Mouse (Mus musculus): ENCODE measurements around the gene Zranb1. TPM values are rescaled to one million over a fixed set of nuclear protein-coding genes. Genes with fewer than 3 reads are reported as not detected.

Zranb1 gene
- polyA plus RNA-seq, 1 experiment from 2014 or later, result 11.6 TPM

DNA sequence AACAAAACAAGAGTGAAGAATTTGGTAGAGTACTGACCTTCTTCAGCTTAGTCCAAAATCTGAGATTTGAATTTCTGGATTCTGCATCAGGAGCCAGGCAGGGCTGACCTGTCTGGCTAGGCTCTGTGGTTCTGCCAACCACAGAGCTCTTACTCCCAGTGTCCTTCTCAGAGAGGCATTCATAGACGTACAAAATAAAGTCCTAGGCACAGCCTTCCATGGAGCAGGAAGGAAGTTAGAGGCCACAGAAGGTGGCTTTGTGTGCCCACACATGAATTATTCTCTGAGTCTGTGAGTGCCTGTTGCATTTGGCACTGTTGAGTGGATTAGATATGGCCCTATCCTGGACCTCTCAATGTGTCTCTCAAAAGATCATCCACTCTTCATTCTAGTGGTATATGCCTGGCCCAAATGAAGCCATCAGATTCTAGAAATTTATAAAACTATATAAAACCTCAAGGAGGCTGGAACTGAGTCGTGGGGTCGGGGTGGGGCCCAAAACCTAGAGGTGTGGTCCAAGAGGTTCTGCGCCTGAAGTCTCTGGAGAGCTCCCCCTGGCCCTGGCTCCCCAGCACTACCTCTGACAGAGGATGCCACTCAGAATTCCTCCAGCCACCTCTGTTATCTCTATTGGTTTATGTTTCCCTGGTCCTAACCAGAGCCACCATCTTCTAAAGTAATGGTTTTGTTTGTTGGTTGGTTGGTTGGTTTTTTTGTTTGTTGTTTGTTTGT is 42.3 kb upstream of the Zranb1 start:
- Histone ChIP-seq H3K9me3 (ENCODE audit: low read length) (no peaks in the 10 kb centered on the region), H3K4me2 (ENCODE audit: low read depth, low read length) (no peak overlapping the region), H3K4me1 (ENCODE audit: insufficient read depth) (peaks cover 14% of the 10 kb centered on the region), H3K27me3 (ENCODE audit: insufficient read depth, low read length) (no peaks in the 10 kb centered on the region), H3K27ac (ENCODE audit: low read depth) (no peak overlapping the region), H3K4me3 (ENCODE audit: low read depth, low read length) (no peak overlapping the region), H3K9ac (replicated peaks) (no peak overlapping the region), H3K36me3 (replicated peaks; ENCODE audit: insufficient read depth, low read length) (peaks cover 10% of the 10 kb centered on the region)
- DNase-seq (no peak), ATAC-seq (no peak)
- WGBS (ENCODE audit: insufficient replicate concordance), result 47% methylated on average over 4 of the region's 4 CpGs
- TF ChIP-seq EP300 (IDR thresholded peaks at IDR 0.05; ENCODE audit: low read depth) (no peak), CTCF (IDR thresholded peaks at IDR 0.05; ENCODE audit: low read depth) (no peak)

DNA sequence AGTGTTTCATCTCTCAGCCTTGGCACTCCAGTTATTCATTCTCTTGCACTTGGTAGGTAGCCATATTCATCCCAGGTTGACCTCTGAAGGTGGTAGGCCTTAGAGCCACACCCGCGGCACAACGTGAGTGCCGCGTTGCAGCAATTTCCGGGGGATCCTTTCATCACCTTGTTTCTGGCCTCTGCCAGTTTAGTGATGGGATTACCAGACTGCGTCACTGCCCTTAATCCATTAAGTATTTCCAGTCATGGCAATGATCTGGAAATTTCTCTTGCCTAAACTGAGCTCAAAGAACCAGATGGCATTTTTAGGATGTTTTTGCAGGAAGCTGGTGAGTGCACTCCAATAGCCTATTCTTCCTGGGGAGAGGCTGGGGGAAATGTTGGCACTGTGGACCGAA is 41.3 kb upstream of the Zranb1 start:
- no peaks in the 10 kb centered on the region for H3K9me3 ChIP-seq (ENCODE audit: low read length)
- no peak overlapping the region for H3K4me2 ChIP-seq (ENCODE audit: low read depth, low read length)
- peaks cover 14% of the 10 kb centered on the region for H3K4me1 ChIP-seq (ENCODE audit: insufficient read depth)
- peaks cover 4% of the 10 kb centered on the region; the same call in 1 of the 2 replicates for H3K36me3 ChIP-seq (replicated peaks; ENCODE audit: insufficient read depth, low read length)
- 93% methylated on average over 8 of the region's 8 CpGs for WGBS (ENCODE audit: insufficient replicate concordance)
- ATAC-seq, result no peak
- no peak overlapping the region for H3K27ac ChIP-seq (ENCODE audit: low read depth)
- H3K9ac ChIP-seq (replicated peaks), result no peak overlapping the region
- H3K27me3 ChIP-seq (ENCODE audit: insufficient read depth, low read length), result no peaks in the 10 kb centered on the region
- no peak for TF ChIP-seq EP300 (IDR thresholded peaks at IDR 0.05; ENCODE audit: low read depth)
- no peak for TF ChIP-seq CTCF (IDR thresholded peaks at IDR 0.05; ENCODE audit: low read depth)
- H3K4me3 ChIP-seq (ENCODE audit: low read depth, low read length), result no peak overlapping the region
- DNase-seq, result no peak

- H3K4me3 ChIP-seq (ENCODE audit: low read depth, low read length), result no peak overlapping the region
- no peak overlapping the region for H3K9ac ChIP-seq (replicated peaks)
- H3K4me2 ChIP-seq (ENCODE audit: low read depth, low read length), result no peak overlapping the region
- H3K27ac ChIP-seq (ENCODE audit: low read depth), result no peak overlapping the region
- WGBS (ENCODE audit: insufficient replicate concordance), result 89% methylated on average over 5 of the region's 5 CpGs
- H3K36me3 ChIP-seq (replicated peaks; ENCODE audit: insufficient read depth, low read length), result no peaks in the 10 kb centered on the region
- H3K27me3 ChIP-seq (ENCODE audit: insufficient read depth, low read length), result no peaks in the 10 kb centered on the region
- H3K9me3 ChIP-seq (ENCODE audit: low read length), result no peaks in the 10 kb centered on the region
- TF ChIP-seq CTCF (IDR thresholded peaks at IDR 0.05; ENCODE audit: low read depth) (no peak), EP300 (IDR thresholded peaks at IDR 0.05; ENCODE audit: low read depth) (no peak)
- peaks cover 14% of the 10 kb centered on the region for H3K4me1 ChIP-seq (ENCODE audit: insufficient read depth)
- DNase-seq, result no peak
- ATAC-seq, result no peak
Measured at GRCm38 (mm10) chr7:132890201-132890600, 40.7 kb upstream of the Zranb1 start.

- no peak for ATAC-seq
- Histone ChIP-seq H3K27me3 (ENCODE audit: insufficient read depth, low read length) (no peaks in the 10 kb centered on the region), H3K9me3 (ENCODE audit: low read length) (no peaks in the 10 kb centered on the region), H3K4me2 (ENCODE audit: low read depth, low read length) (no peak overlapping the region), H3K4me1 (ENCODE audit: insufficient read depth) (peaks cover 14% of the 10 kb centered on the region), H3K9ac (replicated peaks) (no peak overlapping the region), H3K36me3 (replicated peaks; ENCODE audit: insufficient read depth, low read length) (no peaks in the 10 kb centered on the region), H3K27ac (ENCODE audit: low read depth) (no peak overlapping the region), H3K4me3 (ENCODE audit: low read depth, low read length) (no peak overlapping the region)
- TF ChIP-seq EP300 (IDR thresholded peaks at IDR 0.05; ENCODE audit: low read depth), result no peak
- TF ChIP-seq CTCF (IDR thresholded peaks at IDR 0.05; ENCODE audit: low read depth), result no peak
- WGBS (ENCODE audit: insufficient replicate concordance), result 91% methylated on average over 5 of the region's 5 CpGs
- no peak for DNase-seq
Measured at GRCm38 (mm10) chr7:132891561-132892310, 39.2 kb upstream of the Zranb1 start.

DNA sequence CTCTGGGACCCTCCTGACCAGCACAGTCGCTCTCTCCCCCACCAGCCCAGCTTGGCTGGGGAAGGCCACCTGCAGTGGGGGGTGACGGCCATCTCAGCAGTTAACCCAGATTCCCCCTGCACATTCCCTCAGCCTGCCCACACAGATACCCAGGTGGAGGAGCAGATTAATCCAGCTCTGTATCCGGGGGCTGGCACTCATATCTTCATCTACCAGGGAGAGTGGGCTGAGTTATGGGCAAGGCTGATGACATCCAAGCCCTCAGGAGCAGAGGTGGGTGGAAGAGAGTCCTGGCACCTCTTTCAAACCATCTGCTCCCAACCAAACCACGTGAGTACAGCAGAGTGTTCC is 38.7 kb upstream of the Zranb1 start:
- 55% methylated on average over 4 of the region's 4 CpGs for WGBS (ENCODE audit: insufficient replicate concordance)
- no peak overlapping the region for H3K4me3 ChIP-seq (ENCODE audit: low read depth, low read length)
- no peak for ATAC-seq

GRCm38 (mm10) chr7:132892806-132893205 is 38.1 kb upstream of the Zranb1 start:
- peaks cover 7% of the 10 kb centered on the region for H3K4me1 ChIP-seq (ENCODE audit: insufficient read depth)
- no peak overlapping the region for H3K4me2 ChIP-seq (ENCODE audit: low read depth, low read length)
- H3K9ac ChIP-seq (replicated peaks), result no peak overlapping the region
- no peak for DNase-seq
- H3K27ac ChIP-seq (ENCODE audit: low read depth), result no peak overlapping the region
- no peak for TF ChIP-seq EP300 (IDR thresholded peaks at IDR 0.05; ENCODE audit: low read depth)
- no peak for TF ChIP-seq CTCF (IDR thresholded peaks at IDR 0.05; ENCODE audit: low read depth)
- no peaks in the 10 kb centered on the region for H3K9me3 ChIP-seq (ENCODE audit: low read length)
- H3K4me3 ChIP-seq (ENCODE audit: low read depth, low read length), result no peak overlapping the region
- 63% methylated on average over 7 of the region's 7 CpGs for WGBS (ENCODE audit: insufficient replicate concordance)
- no peak for ATAC-seq
- no peaks in the 10 kb centered on the region for H3K27me3 ChIP-seq (ENCODE audit: insufficient read depth, low read length)
- H3K36me3 ChIP-seq (replicated peaks; ENCODE audit: insufficient read depth, low read length), result no peaks in the 10 kb centered on the region

More for the DNA sequence above, 38.7 kb upstream of the Zranb1 start:
- Histone ChIP-seq H3K9me3 (ENCODE audit: low read length) (no peaks in the 10 kb centered on the region), H3K4me1 (ENCODE audit: insufficient read depth) (peaks cover 11% of the 10 kb centered on the region), H3K36me3 (replicated peaks; ENCODE audit: insufficient read depth, low read length) (no peaks in the 10 kb centered on the region), H3K27ac (ENCODE audit: low read depth) (no peak overlapping the region), H3K27me3 (ENCODE audit: insufficient read depth, low read length) (no peaks in the 10 kb centered on the region), H3K9ac (replicated peaks) (no peak overlapping the region), H3K4me2 (ENCODE audit: low read depth, low read length) (no peak overlapping the region)
- DNase-seq, result no peak
- TF ChIP-seq CTCF (IDR thresholded peaks at IDR 0.05; ENCODE audit: low read depth) (no peak), EP300 (IDR thresholded peaks at IDR 0.05; ENCODE audit: low read depth) (no peak)

All from liver, postnatal 0 days (tissue).